Mouse (Mus musculus) forebrain, embryonic 11.5 days (tissue): Measurements from ENCODE around the gene Pacrg. TPM values are rescaled to one million over a fixed set of nuclear protein-coding genes. Genes with fewer than 3 reads are reported as not detected.

Experiments
- ATAC-seq: fragments of 200-750 bp; cut with Nextera tagmentation; replicated peaks from 2 replicates; pipeline ENCODE4 v1.8.0; 2017; ENCODE audit warnings: moderate TSS enrichment; ENCODE audit not compliant: low FRiP score
- DNase-seq: peaks from one replicate; pipeline ENCODE4 v3.0.0-alpha.2; 2017; ENCODE audit warnings: low spot score
- H3K27ac ChIP-seq: fragments of 300-500 bp; sonication (generic); 2 replicates; pipeline ENCODE4 v1.5.1; 2014; ENCODE audit warnings: low read depth, low read length
- H3K27me3 ChIP-seq: fragments of 300-500 bp; sonication (generic); 2 replicates; pipeline ENCODE4 v1.6.1; 2014; ENCODE audit warnings: mild to moderate bottlenecking, low read length, mixed read lengths; ENCODE audit not compliant: control insufficient read depth, insufficient read depth
- H3K36me3 ChIP-seq: fragments of 300-500 bp; sonication (generic); 2 replicates; pipeline ENCODE4 v1.6.1; 2014; ENCODE audit warnings: mild to moderate bottlenecking, low read length, moderate library complexity, mixed read lengths; ENCODE audit not compliant: control insufficient read depth, insufficient read depth
- H3K4me1 ChIP-seq: fragments of 300-500 bp; sonication (generic); replicated peaks from 2 replicates; pipeline ENCODE4 v1.6.1; 2014; ENCODE audit warnings: low read length, mixed read lengths; ENCODE audit not compliant: control insufficient read depth, insufficient read depth
- H3K4me2 ChIP-seq: fragments of 300-500 bp; sonication (generic); 2 replicates; pipeline ENCODE4 v1.6.1; 2014; ENCODE audit warnings: low read depth, mild to moderate bottlenecking, low read length, moderate library complexity, mixed read lengths; ENCODE audit not compliant: severe bottlenecking
- H3K4me3 ChIP-seq: fragments of 300-500 bp; sonication (generic); 2 replicates; pipeline ENCODE4 v1.5.1; 2014; ENCODE audit warnings: low read depth, low read length
- H3K9ac ChIP-seq: fragments of 300-500 bp; sonication (generic); 2 replicates; pipeline ENCODE4 v1.6.1; 2014; ENCODE audit warnings: low read length
- H3K9me3 ChIP-seq: fragments of 300-500 bp; sonication (generic); 2 replicates; pipeline ENCODE4 v1.6.1; 2016; ENCODE audit warnings: low read length, mixed read lengths; ENCODE audit not compliant: control insufficient read depth
- WGBS: fragments of 180-500 bp; shearing (Covaris S2); extraction: QIAGEN DNeasy Blood & Tissue Kit; methylation state at CpG from one replicate; pipeline ENCODE4 v1.1.7; 2014; 5-methylcytosine and 5-hydroxymethylcytosine counted together
- polyA plus RNA-seq: library from polyadenylated mRNA; unstranded; fragments of >200 nt; fragmentation: Nextera tagmentation; extraction: Ambion mirVana; gene quantifications from 2 replicates; pipeline ENCODE4 v1.2.1, GENCODE M21; 2014

Pacrg gene
- polyA plus RNA-seq, 1 experiment from 2014 or later, result 4.7 TPM

GRCm38 (mm10) chr17:10808571-10808970, 31.5 kb downstream of the Pacrg start:
- 79% methylated on average over 2 of the region's 2 CpGs for WGBS
- Histone ChIP-seq H3K36me3 (no peaks in the 10 kb centered on the region), H3K27ac (no peak overlapping the region), H3K9ac (no peak overlapping the region), H3K9me3 (no peaks in the 10 kb centered on the region), H3K27me3 (no peaks in the 10 kb centered on the region), H3K4me2 (no peak overlapping the region), H3K4me3 (no peak overlapping the region), H3K4me1 (no peaks in the 10 kb centered on the region)
- DNase-seq, result no peak
- ATAC-seq, result no peak

- no peak overlapping the region for H3K4me2 ChIP-seq
- H3K27me3 ChIP-seq, result no peaks in the 10 kb centered on the region
- H3K9me3 ChIP-seq, result no peaks in the 10 kb centered on the region
- no peaks in the 10 kb centered on the region for H3K4me1 ChIP-seq
- H3K4me3 ChIP-seq, result no peak overlapping the region
- WGBS, result 84% methylated on average over 13 of the region's 13 CpGs
- no peak for DNase-seq
- H3K27ac ChIP-seq, result no peak overlapping the region
- no peaks in the 10 kb centered on the region for H3K36me3 ChIP-seq
- no peak overlapping the region for H3K9ac ChIP-seq
- no peak for ATAC-seq
Measured at GRCm38 (mm10) chr17:10807261-10807998, 32.7 kb downstream of the Pacrg start.

GRCm38 (mm10) chr17:10806692-10807091, 33.4 kb downstream of the Pacrg start:
- no peaks in the 10 kb centered on the region for H3K4me1 ChIP-seq
- H3K27me3 ChIP-seq, result no peaks in the 10 kb centered on the region
- no peak overlapping the region for H3K27ac ChIP-seq
- no peak overlapping the region for H3K9ac ChIP-seq
- no peak overlapping the region for H3K4me2 ChIP-seq
- no peaks in the 10 kb centered on the region for H3K9me3 ChIP-seq
- H3K4me3 ChIP-seq, result no peak overlapping the region
- ATAC-seq (no peak), DNase-seq (no peak)
- WGBS, result 83% methylated on average over 4 of the region's 4 CpGs
- H3K36me3 ChIP-seq, result no peaks in the 10 kb centered on the region

GRCm38 (mm10) chr17:10791661-10792060, 48.5 kb downstream of the Pacrg start:
- Histone ChIP-seq H3K4me3 (no peak overlapping the region), H3K4me1 (no peaks in the 10 kb centered on the region), H3K4me2 (no peak overlapping the region), H3K27ac (no peak overlapping the region), H3K36me3 (no peaks in the 10 kb centered on the region), H3K9ac (no peak overlapping the region), H3K9me3 (no peaks in the 10 kb centered on the region), H3K27me3 (no peaks in the 10 kb centered on the region)
- ATAC-seq (no peak), DNase-seq (no peak)
- 70% methylated on average over 3 of the region's 3 CpGs for WGBS

GRCm38 (mm10) chr17:10784401-10784920, 55.6 kb downstream of the Pacrg start:
- WGBS, result 87% methylated on average over 4 of the region's 4 CpGs
- H3K36me3 ChIP-seq, result no peaks in the 10 kb centered on the region
- H3K9ac ChIP-seq, result no peak overlapping the region
- H3K27ac ChIP-seq, result no peak overlapping the region
- no peaks in the 10 kb centered on the region for H3K9me3 ChIP-seq
- DNase-seq (no peak), ATAC-seq (no peak)
- no peaks in the 10 kb centered on the region for H3K4me1 ChIP-seq
- H3K4me2 ChIP-seq, result no peak overlapping the region
- no peak overlapping the region for H3K4me3 ChIP-seq
- no peaks in the 10 kb centered on the region for H3K27me3 ChIP-seq

GRCm38 (mm10) chr17:10776503-10776902, 63.6 kb downstream of the Pacrg start:
- no peaks in the 10 kb centered on the region for H3K36me3 ChIP-seq
- no peaks in the 10 kb centered on the region for H3K27me3 ChIP-seq
- no peak for DNase-seq
- 52% methylated on average over 10 of the region's 10 CpGs for WGBS
- no peaks in the 10 kb centered on the region for H3K9me3 ChIP-seq
- H3K4me1 ChIP-seq, result peaks cover 6% of the 10 kb centered on the region; the same call in 1 of the 2 replicates
- no peak overlapping the region for H3K4me3 ChIP-seq
- no peak overlapping the region for H3K9ac ChIP-seq
- H3K4me2 ChIP-seq, result no peak overlapping the region
- H3K27ac ChIP-seq, result no peak overlapping the region
- ATAC-seq, result no peak

- H3K4me3 ChIP-seq, result no peak overlapping the region
- no peak overlapping the region for H3K9ac ChIP-seq
- no peaks in the 10 kb centered on the region for H3K9me3 ChIP-seq
- peaks cover 6% of the 10 kb centered on the region; the same call in 1 of the 2 replicates for H3K4me1 ChIP-seq
- ATAC-seq (no peak), DNase-seq (no peak)
- no peak overlapping the region for H3K27ac ChIP-seq
- 81% methylated on average over 1 of the region's 1 CpGs for WGBS
- H3K36me3 ChIP-seq, result no peaks in the 10 kb centered on the region
- no peak overlapping the region for H3K4me2 ChIP-seq
- no peaks in the 10 kb centered on the region for H3K27me3 ChIP-seq
Measured at GRCm38 (mm10) chr17:10774468-10774867, 65.6 kb downstream of the Pacrg start.

GRCm38 (mm10) chr17:10772207-10772606, 67.9 kb downstream of the Pacrg start:
- no peak overlapping the region for H3K27ac ChIP-seq
- ATAC-seq (no peak), DNase-seq (no peak)
- H3K4me3 ChIP-seq, result no peak overlapping the region
- no peaks in the 10 kb centered on the region for H3K36me3 ChIP-seq
- H3K9me3 ChIP-seq, result no peaks in the 10 kb centered on the region
- H3K4me1 ChIP-seq, result peaks cover 6% of the 10 kb centered on the region; the same call in 1 of the 2 replicates
- H3K9ac ChIP-seq, result no peak overlapping the region
- no peaks in the 10 kb centered on the region for H3K27me3 ChIP-seq
- H3K4me2 ChIP-seq, result no peak overlapping the region
- WGBS, result 64% methylated on average over 3 of the region's 3 CpGs

- H3K4me2 ChIP-seq, result no peak overlapping the region
- H3K4me1 ChIP-seq, result no peaks in the 10 kb centered on the region
- no peaks in the 10 kb centered on the region for H3K9me3 ChIP-seq
- DNase-seq (no peak), ATAC-seq (no peak)
- 85% methylated on average over 6 of the region's 6 CpGs for WGBS
- no peak overlapping the region for H3K27ac ChIP-seq
- H3K36me3 ChIP-seq, result no peaks in the 10 kb centered on the region
- H3K4me3 ChIP-seq, result no peak overlapping the region
- H3K27me3 ChIP-seq, result no peaks in the 10 kb centered on the region
- no peak overlapping the region for H3K9ac ChIP-seq
Measured at GRCm38 (mm10) chr17:10769873-10770272, 70.2 kb downstream of the Pacrg start.
